ENCODE assay signal across 39 mouse cellular contexts in the genomic region with DNA sequence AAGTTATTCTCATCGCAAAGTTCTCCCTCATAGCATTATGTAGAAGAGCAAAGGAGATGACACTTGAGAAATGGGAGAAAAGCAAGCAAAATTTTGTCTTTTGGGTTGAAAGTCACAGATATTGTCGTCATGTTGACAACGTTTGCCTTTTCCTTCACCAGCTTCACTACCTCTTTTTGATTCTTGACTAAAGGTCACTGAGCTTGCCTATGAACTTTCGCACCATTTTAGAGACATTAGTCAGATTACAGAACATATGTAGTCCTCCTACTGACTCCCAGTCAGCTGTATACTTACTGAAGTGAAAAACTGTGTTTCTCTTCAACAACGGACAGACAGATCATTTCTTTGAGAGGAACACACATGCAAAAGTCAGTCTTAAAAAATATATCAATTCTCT. TPM values are rescaled to one million over a fixed set of nuclear protein-coding genes. Genes with fewer than 3 reads are reported as not detected.
"Had no signal": no experiment of that assay in that cellular context is flagged by ENCODE, and none has a peak within 500 bp of the region (broad histone marks: within the 10 kb centered on the region; RNA-seq: fewer than 3 reads in every experiment).

No protein-coding gene starts in this region.

- DNase-seq: gastrocnemius, adult 2 months; gastrocnemius, postnatal 10 days; gastrocnemius, postnatal 25 days; heart, adult 18-20 months; heart, postnatal 10 days; heart, postnatal 4 days; kidney, adult 18-20 months; kidney, adult 8-10 months; kidney, postnatal 10 days; kidney, postnatal 25 days; kidney, postnatal 4 days; liver had no signal

- H3K4me1 ChIP-seq: heart, embryonic 10.5 days; heart, embryonic 12.5 days; hindbrain, embryonic 10.5 days; hindbrain, embryonic 12.5 days; intestine, embryonic 15.5 days; limb, embryonic 10.5 days; limb, embryonic 12.5 days had no signal

- H3K27me3 ChIP-seq: heart, embryonic 12.5 days; hindbrain, embryonic 12.5 days; intestine, embryonic 15.5 days; limb, embryonic 12.5 days had no signal

- H3K36me3 ChIP-seq: heart, embryonic 10.5 days; heart, embryonic 12.5 days; hindbrain, embryonic 10.5 days; hindbrain, embryonic 12.5 days; intestine, embryonic 15.5 days; limb, embryonic 10.5 days; limb, embryonic 12.5 days had no signal

- H3K9ac ChIP-seq: heart, embryonic 12.5 days; hindbrain, embryonic 12.5 days; hindbrain, embryonic 14.5 days; intestine, embryonic 15.5 days; limb, embryonic 12.5 days had no signal

- H3K27ac ChIP-seq: gastrocnemius, adult 2 months; heart, embryonic 10.5 days; hindbrain, embryonic 10.5 days; hindbrain, embryonic 12.5 days; hindbrain, embryonic 14.5 days; intestine, embryonic 15.5 days; layer of hippocampus, adult 2 months; left cerebral cortex, adult 2 months; limb, embryonic 10.5 days; limb, embryonic 12.5 days had no signal

- H3K4me2 ChIP-seq: heart, embryonic 12.5 days; hindbrain, embryonic 12.5 days; hindbrain, embryonic 14.5 days; intestine, embryonic 15.5 days; limb, embryonic 12.5 days had no signal

- ATAC-seq: hindbrain, embryonic 16.5 days; inflammation-experienced regulatory T-cells, adult 6 months; intestine, embryonic 15.5 days; intestine, postnatal 0 days had no signal

- H3K9me3 ChIP-seq: heart, embryonic 10.5 days; heart, embryonic 12.5 days; hindbrain, embryonic 10.5 days; hindbrain, embryonic 12.5 days; intestine, embryonic 15.5 days; limb, embryonic 10.5 days; limb, embryonic 12.5 days had no signal

- H3K4me3 ChIP-seq: gastrocnemius, adult 2 months; heart, embryonic 10.5 days; heart, embryonic 12.5 days; hindbrain, embryonic 10.5 days; hindbrain, embryonic 12.5 days; intestine, embryonic 15.5 days; layer of hippocampus, adult 2 months; left cerebral cortex, adult 2 months; limb, embryonic 10.5 days; limb, embryonic 12.5 days had no signal

RNA-seq across cellular contexts. Expression of a gene that starts 40.0 kb away (rescaled TPM):
- total RNA-seq: gastrocnemius, adult 2 months; gastrocnemius, postnatal 10 days; gastrocnemius, postnatal 25 days; gastrocnemius, postnatal 4 days; granulocyte monocyte progenitor cell, adult 5-6 weeks; heart, adult 18-20 months; heart, adult 8-10 months; heart, postnatal 10 days; heart, postnatal 25 days; heart, postnatal 4 days; layer of hippocampus, adult 2 months; layer of hippocampus, postnatal 10 days; layer of hippocampus, postnatal 25 days; left cerebral cortex, adult 2 months; left cerebral cortex, postnatal 14 days; left cerebral cortex, postnatal 36 days had no signal
- polyA plus RNA-seq: frontal cortex, adult 2 months; heart, embryonic 10.5 days; heart, embryonic 12.5 days; heart, embryonic 14.5 days; heart, embryonic 16.5 days; hindbrain, embryonic 10.5 days; hindbrain, embryonic 12.5 days; hindbrain, embryonic 14.5 days; hindbrain, embryonic 16.5 days; inflammation-experienced regulatory T-cells, adult 6 months; intestine, embryonic 15.5 days; intestine, postnatal 0 days; kidney, embryonic 14.5 days; kidney, embryonic 16.5 days; limb, embryonic 10.5 days; limb, embryonic 12.5 days; limb, embryonic 14.5 days had no signal
